Mouse (Mus musculus): ENCODE results near the gene Kcnip3. TPM values are rescaled to one million over a fixed set of nuclear protein-coding genes. Genes with fewer than 3 reads are reported as not detected.
A peak's percentile ranks its signal among the peaks of the same experiment; 100 is the strongest.

The Kcnip3 gene
- polyA plus RNA-seq, 1 experiment from 2014 or later, result 4.0 TPM

DNA sequence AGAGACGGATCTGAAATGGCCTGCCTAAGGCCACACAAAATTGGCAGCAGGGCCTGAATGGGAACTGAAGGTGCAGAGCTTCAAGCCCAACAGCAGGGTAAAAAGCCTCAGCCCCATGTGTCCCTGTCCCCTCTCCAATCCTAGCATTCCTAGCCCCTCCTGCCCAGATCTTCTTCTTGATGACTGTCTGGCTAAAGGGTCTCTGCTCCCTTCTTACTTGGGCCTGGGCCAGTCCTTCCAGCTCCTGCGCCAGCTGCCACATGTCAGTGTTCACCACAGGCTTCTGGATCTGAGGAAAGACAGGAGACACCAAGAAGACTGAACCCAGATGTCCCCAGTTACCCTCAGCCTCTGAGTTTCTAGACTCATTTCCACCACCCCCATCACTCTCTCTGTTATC, 9.7 kb upstream of the Kcnip3 start:
- Histone ChIP-seq H3K36me3 (no peaks in the 10 kb centered on the region), H3K4me1 (no peaks in the 10 kb centered on the region), H3K27ac (no peak overlapping the region), H3K9me3 (replicated peaks) (no peaks in the 10 kb centered on the region), H3K9ac (no peak overlapping the region), H3K4me2 (no peak overlapping the region), H3K4me3 (replicated peaks) (no peak overlapping the region), H3K27me3 (no peaks in the 10 kb centered on the region)
- WGBS, result 81% methylated on average over 2 of the region's 2 CpGs
- no peak for ATAC-seq (replicated peaks; ENCODE audit: low FRiP score)

DNA sequence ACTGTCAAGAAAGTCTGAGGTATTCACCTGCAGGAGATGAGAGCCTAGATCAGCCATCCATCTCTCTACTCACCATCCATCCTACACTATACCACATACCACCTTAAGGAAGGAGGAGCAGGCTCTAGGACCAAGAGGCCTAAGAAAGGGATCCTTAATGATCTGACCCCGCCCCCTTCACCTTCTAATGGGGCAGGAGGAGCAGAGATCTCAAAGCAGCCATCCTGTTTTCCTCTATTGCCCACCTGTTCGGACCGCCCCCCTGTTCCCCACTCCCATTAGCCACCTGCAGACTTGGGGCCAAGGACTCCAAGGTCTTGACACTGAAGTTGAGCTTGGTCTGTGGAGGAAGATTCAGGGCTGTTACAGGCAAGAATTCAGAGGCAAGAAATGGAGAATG, 8.5 kb upstream of the Kcnip3 start:
- Histone ChIP-seq H3K4me3 (replicated peaks) (no peak overlapping the region), H3K27ac (no peak overlapping the region), H3K27me3 (no peaks in the 10 kb centered on the region), H3K36me3 (no peaks in the 10 kb centered on the region), H3K4me2 (no peak overlapping the region), H3K4me1 (no peaks in the 10 kb centered on the region), H3K9ac (no peak overlapping the region), H3K9me3 (replicated peaks) (no peaks in the 10 kb centered on the region)
- WGBS, result 60% methylated on average over 3 of the region's 3 CpGs
- no peak for ATAC-seq (replicated peaks; ENCODE audit: low FRiP score)

DNA sequence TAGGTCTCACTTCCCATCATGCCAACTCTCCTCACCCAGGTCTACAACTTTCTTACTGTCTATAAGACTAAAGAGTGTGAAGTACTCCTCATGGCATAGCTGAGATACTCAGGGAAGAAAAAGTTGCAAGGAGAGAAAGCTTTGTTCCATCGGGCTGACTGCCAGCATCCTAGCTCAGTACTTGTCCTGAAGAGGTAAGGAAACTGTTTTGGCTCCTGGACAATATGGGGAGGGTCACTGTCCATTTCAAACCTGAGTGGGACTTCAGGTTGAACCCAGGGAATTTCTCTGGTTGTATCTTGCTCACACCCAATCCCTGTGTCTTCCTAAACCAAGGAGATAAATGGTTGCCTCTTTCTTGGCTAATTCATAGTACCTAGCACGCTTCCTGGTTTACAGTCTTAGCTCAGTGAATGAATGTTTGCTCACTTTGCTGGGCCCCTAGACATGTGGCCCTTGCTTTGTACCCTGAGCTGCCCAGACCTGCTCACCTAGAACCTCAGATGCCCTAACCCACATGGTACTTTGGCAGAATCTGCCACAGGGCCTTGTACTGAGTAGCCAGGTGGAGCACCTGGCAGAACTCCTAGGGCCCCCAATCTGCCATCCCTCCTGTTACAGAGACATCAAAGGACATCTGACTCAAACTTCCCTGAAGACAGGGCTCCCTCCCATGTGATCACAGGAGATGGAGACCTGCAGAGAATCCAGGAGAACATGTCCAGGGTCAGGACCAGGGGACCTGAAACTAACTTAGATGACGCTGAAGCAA, 3.3 kb upstream of the Kcnip3 start:
- Histone ChIP-seq H3K4me2 (no peak overlapping the region), H3K27ac (no peak overlapping the region), H3K9ac (no peak overlapping the region), H3K9me3 (replicated peaks) (no peaks in the 10 kb centered on the region), H3K27me3 (no peaks in the 10 kb centered on the region), H3K4me1 (peaks cover 17% of the 10 kb centered on the region), H3K36me3 (no peaks in the 10 kb centered on the region), H3K4me3 (replicated peaks) (no peak overlapping the region)
- 81% methylated on average over 3 of the region's 3 CpGs for WGBS
- no peak for ATAC-seq (replicated peaks; ENCODE audit: low FRiP score)

DNA sequence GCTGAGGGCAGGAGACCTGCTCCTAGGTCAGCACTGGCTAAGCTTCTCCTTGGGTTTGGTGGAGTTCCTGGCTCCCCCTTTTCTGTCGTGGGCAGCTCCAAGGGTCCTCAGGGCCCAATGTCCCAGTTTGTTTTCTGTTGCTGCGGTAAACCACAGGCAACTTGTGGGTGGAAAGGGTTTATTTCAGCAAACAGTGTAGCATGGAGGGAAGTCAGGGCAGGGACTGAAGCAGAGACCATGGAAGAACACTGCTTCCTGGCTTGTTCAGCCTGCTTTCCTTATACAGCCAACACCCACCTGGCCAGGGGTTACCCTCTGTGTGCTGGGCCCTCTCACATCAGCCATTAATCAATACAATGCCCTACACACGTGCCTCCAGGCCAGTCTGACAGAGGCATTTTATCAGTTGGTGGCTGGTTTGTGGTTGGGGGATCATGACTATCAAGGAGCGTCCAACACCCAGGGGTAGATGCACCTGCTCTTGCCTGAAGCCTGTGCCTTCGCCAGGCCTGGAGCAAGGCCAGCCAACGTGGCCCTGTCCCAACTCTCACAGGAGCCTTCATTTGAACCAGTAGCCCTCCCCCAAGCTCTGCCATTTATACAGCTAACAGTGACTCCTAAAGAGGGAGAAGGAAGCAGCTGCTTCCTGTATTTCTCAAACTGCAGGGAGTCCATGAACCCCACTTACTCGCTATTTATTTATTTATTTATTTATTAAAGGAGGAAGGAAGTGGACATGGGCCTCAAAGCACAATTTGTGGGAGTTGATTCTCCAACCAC, 2.2 kb upstream of the Kcnip3 start:
- peaks cover 5% of the 10 kb centered on the region; the same call in 1 of the 2 replicates for H3K27me3 ChIP-seq
- no peak for ATAC-seq (replicated peaks; ENCODE audit: low FRiP score)
- no peaks in the 10 kb centered on the region for H3K9me3 ChIP-seq (replicated peaks)
- H3K4me1 ChIP-seq, result peaks cover 17% of the 10 kb centered on the region
- no peak overlapping the region for H3K9ac ChIP-seq
- H3K27ac ChIP-seq, result no peak overlapping the region
- 55% methylated on average over 7 of the region's 7 CpGs for WGBS
- H3K4me2 ChIP-seq, result no peak overlapping the region
- no peak overlapping the region for H3K4me3 ChIP-seq (replicated peaks)
- no peaks in the 10 kb centered on the region for H3K36me3 ChIP-seq

DNA sequence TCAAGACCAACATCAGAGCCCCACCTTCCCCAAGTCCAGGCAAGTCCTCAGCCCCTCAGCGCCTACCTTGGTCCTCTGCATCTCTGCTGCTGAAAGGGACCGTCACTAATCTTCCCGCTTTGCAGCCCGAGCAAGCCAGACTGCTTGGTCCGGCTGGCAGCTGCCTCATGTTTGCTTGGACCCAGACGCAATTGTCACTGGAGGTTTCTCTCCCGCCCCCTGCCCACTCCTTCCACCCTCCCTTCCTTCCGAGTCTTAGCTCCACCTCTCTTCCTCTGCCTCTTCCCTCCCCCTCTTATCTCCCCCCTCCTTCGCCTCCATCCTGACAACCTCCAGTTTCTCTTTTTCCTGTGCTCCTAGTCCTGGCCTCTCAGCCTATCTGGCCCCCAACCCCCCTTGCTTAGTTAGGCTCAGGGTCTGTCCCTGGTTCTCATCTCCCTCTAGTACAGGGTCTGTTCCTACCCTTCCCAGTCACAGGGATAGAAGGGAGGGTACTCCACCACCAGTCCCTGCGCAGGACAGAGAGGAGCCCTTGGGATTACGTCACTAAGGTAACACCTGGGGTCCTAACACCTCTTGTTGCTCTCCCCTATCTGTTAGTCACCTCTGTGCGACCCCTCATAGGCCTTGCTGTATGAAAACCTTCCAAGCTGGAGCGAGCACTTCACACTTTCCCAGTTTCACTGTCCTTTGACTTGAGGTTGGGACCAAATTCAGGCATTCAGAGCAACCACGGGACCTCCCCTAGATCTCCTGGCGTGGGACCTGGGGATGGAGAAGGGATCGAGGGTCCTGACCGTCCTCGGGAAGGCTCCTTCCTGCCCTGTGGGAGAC, 505 bp downstream of the Kcnip3 start:
- Histone ChIP-seq H3K27ac (0 out of 2 replicates have a peak overlapping the region, but pooled peaks have one; percentile 19), H3K4me1 (peaks cover 17% of the 10 kb centered on the region), H3K36me3 (no peaks in the 10 kb centered on the region), H3K4me3 (replicated peaks) (peak overlapping the region; percentile 37), H3K9me3 (replicated peaks) (no peaks in the 10 kb centered on the region), H3K27me3 (peaks cover 5% of the 10 kb centered on the region; the same call in 1 of the 2 replicates), H3K9ac (peak overlapping the region; percentile 23; the same call in 1 of the 2 replicates), H3K4me2 (peak overlapping the region; percentile 62)
- peak; percentile 59 for ATAC-seq (replicated peaks; ENCODE audit: low FRiP score)
- WGBS, result 1% methylated on average over 18 of the region's 18 CpGs

DNA sequence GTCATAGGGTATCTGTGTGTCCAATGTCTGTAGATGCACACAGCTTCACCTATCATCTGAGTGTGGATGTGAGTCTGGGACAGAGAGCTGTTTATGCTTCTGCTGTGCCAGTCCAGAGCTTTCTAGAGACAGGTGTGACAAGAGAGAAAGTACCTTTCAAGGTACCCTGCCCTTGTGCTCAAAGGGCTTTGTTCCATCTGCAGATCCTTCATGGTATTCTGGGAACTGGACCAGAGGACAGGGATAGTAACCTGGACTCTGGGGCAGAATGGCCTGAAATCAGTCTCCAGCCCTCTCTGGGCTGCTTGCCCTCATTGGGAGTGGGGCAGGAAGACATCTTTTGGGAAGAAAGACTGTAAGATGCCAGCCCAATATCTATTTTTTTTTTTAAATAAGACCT, 1.8 kb downstream of the Kcnip3 start:
- no peak for ATAC-seq (replicated peaks; ENCODE audit: low FRiP score)

DNA sequence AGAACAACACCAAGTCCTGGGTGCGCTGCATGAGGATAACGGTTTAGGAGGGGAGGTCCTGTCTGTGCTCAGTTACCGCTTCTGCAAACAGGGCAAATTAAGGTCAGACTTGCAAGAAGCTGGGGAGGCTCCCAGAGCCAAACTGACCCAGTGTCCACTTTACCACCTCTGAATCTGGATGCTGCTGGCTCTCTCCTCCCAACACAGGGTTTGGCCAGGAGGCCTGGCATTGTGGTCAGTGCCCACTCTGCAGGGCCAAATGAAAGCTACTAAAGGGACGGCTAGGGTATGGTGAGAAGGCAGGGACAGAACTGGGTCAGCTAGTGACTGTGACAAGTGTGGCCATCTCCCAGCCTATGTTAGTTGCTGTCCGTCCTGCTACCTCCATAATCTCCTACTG, 2.6 kb downstream of the Kcnip3 start:
- Histone ChIP-seq H3K36me3 (no peaks in the 10 kb centered on the region), H3K4me2 (no peak overlapping the region), H3K27ac (no peak overlapping the region), H3K27me3 (peaks cover 5% of the 10 kb centered on the region; the same call in 1 of the 2 replicates), H3K4me3 (replicated peaks) (no peak overlapping the region), H3K9ac (no peak overlapping the region), H3K9me3 (replicated peaks) (no peaks in the 10 kb centered on the region), H3K4me1 (peaks cover 17% of the 10 kb centered on the region)
- ATAC-seq (replicated peaks; ENCODE audit: low FRiP score), result no peak
- 88% methylated on average over 5 of the region's 5 CpGs for WGBS

More for the DNA sequence above, 1.8 kb downstream of the Kcnip3 start:
- no peaks in the 10 kb centered on the region for H3K9me3 ChIP-seq (replicated peaks)
- peaks cover 5% of the 10 kb centered on the region; the same call in 1 of the 2 replicates for H3K27me3 ChIP-seq
- peaks cover 17% of the 10 kb centered on the region for H3K4me1 ChIP-seq
- H3K36me3 ChIP-seq, result no peaks in the 10 kb centered on the region
- H3K4me2 ChIP-seq, result no peak overlapping the region
- H3K9ac ChIP-seq, result no peak overlapping the region
- no peak overlapping the region for H3K27ac ChIP-seq
- H3K4me3 ChIP-seq (replicated peaks), result no peak overlapping the region

DNA sequence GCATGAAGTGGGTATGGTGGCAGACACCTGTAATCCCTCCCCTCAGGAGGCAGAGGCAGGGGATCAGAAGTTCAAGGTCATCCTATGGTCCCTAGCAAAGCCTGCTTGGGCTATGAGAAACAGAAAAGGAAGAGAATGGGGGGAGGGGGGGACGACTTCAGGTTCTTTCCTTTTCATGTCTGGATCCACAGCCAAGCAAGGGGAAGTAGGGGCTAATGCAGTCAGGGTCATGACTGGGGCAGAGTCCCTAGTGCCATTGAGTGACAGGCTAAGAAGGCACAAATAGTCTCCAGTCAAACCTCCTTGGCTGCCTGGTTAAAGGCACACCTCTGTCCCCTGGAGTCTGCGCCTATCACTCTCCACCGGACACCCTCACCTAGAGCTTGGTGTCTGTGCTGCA, 3.1 kb downstream of the Kcnip3 start:
- Histone ChIP-seq H3K4me1 (peaks cover 17% of the 10 kb centered on the region), H3K36me3 (no peaks in the 10 kb centered on the region), H3K9me3 (replicated peaks) (no peaks in the 10 kb centered on the region), H3K4me2 (no peak overlapping the region), H3K27me3 (peaks cover 5% of the 10 kb centered on the region; the same call in 1 of the 2 replicates), H3K27ac (no peak overlapping the region), H3K4me3 (replicated peaks) (no peak overlapping the region), H3K9ac (no peak overlapping the region)
- ATAC-seq (replicated peaks; ENCODE audit: low FRiP score), result no peak
- WGBS, result 66% methylated on average over 3 of the region's 3 CpGs

DNA sequence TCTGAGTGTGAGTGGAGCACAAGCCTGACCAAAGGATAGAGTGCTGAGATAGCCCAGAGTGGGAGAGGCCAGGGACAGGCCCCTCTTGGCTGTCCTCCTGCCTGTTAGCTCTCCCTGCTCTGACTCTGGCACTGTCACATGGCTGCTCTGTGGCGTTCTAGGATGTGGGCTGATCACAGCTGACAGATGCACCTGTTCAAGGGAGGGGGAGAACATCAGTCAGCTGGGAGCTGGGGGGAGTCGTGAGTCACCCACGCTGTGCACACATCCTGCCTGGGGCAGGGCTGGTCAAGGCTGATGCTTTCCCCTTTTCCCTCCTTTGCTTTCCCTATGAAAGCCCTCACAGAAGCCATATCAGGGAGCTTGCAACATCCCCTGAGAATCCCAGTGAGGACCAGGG, 3.6 kb downstream of the Kcnip3 start:
- 39% methylated on average over 3 of the region's 3 CpGs for WGBS
- ATAC-seq (replicated peaks; ENCODE audit: low FRiP score), result no peak

DNA sequence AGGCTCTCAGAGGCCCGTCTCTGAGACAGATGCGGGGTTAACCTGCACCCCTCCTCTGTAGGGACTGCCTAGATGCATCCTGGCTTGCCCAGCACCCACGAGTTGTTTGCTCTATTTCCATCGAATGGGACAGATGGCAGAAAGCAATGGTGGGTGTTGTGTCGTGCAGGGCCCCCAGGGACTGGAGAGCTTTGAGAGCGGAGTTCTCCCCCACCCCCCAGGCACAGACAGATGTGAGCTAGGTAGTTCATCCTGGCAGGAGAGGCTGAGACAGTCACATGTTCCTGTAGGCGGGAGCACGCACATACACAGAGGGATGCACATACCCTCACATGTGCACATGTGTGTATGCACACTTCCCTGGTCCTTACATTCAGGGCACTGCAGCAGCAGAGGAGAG, 4.8 kb downstream of the Kcnip3 start:
- no peak overlapping the region for H3K4me3 ChIP-seq (replicated peaks)
- peaks cover 5% of the 10 kb centered on the region; the same call in 1 of the 2 replicates for H3K27me3 ChIP-seq
- H3K36me3 ChIP-seq, result no peaks in the 10 kb centered on the region
- no peak overlapping the region for H3K27ac ChIP-seq
- no peak overlapping the region for H3K4me2 ChIP-seq
- WGBS, result 81% methylated on average over 8 of the region's 8 CpGs
- no peak for ATAC-seq (replicated peaks; ENCODE audit: low FRiP score)
- no peaks in the 10 kb centered on the region for H3K9me3 ChIP-seq (replicated peaks)
- H3K9ac ChIP-seq, result no peak overlapping the region
- H3K4me1 ChIP-seq, result peaks cover 15% of the 10 kb centered on the region

More for the DNA sequence above, 3.6 kb downstream of the Kcnip3 start:
- no peak overlapping the region for H3K27ac ChIP-seq
- no peaks in the 10 kb centered on the region for H3K36me3 ChIP-seq
- no peak overlapping the region for H3K4me2 ChIP-seq
- H3K4me3 ChIP-seq (replicated peaks), result no peak overlapping the region
- H3K9me3 ChIP-seq (replicated peaks), result no peaks in the 10 kb centered on the region
- peaks cover 5% of the 10 kb centered on the region; the same call in 1 of the 2 replicates for H3K27me3 ChIP-seq
- H3K9ac ChIP-seq, result no peak overlapping the region
- H3K4me1 ChIP-seq, result peaks cover 17% of the 10 kb centered on the region

DNA sequence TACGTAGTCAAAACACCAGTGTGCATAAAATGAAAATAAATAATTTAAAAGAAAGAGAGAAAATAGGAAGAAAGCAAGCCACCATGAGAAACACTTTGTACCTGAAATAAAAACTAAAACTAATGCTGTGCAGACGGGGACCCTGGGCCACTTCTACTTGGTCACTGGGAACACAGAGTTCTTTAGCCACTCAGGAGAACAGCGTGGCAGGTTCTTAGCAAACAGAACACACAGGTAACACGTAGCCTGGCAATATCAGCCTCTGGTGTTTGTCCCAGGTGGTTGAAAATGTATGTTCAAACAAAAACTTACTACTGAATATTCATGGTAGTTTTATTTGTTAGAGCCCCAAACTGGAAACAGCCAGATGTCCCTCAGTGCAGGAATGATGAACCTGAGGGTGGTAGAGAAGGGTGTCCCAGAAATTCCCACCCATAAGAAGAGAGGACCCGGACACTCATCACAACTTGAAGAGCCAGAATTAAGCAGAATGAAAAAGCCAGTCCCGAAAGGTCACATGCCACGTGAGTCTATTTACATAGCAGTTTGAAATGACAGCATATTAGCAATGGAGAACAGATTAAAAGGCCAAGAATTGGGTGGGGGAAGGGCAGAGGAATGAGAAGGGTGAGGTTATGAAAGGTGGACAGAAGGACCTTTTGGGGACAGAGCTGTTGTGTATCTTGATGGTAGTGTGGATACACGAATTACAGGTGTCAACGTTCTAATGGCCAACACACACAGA, 7.3 kb downstream of the Kcnip3 start:
- Histone ChIP-seq H3K9ac (no peak overlapping the region), H3K4me2 (no peak overlapping the region), H3K27ac (no peak overlapping the region), H3K4me3 (replicated peaks) (no peak overlapping the region), H3K9me3 (replicated peaks) (no peaks in the 10 kb centered on the region), H3K36me3 (no peaks in the 10 kb centered on the region), H3K27me3 (peaks cover under 1% of the 10 kb centered on the region; the same call in 1 of the 2 replicates), H3K4me1 (peaks cover 16% of the 10 kb centered on the region)
- WGBS, result 82% methylated on average over 9 of the region's 9 CpGs
- ATAC-seq (replicated peaks; ENCODE audit: low FRiP score), result no peak

Data from kidney, embryonic 15.5 days (tissue).